Mouse (Mus musculus) monocyte, adult 2 months (primary cell): ENCODE results near the gene Ccdc97.

Experiments
- DNase-seq, 2 experiments: peaks; one replicate each; pipeline ENCODE4 v3.0.0; 2022; ENCODE audit warnings: low spot score in 2 of 2, low read depth in 1 of 2

The Ccdc97 gene

DNA sequence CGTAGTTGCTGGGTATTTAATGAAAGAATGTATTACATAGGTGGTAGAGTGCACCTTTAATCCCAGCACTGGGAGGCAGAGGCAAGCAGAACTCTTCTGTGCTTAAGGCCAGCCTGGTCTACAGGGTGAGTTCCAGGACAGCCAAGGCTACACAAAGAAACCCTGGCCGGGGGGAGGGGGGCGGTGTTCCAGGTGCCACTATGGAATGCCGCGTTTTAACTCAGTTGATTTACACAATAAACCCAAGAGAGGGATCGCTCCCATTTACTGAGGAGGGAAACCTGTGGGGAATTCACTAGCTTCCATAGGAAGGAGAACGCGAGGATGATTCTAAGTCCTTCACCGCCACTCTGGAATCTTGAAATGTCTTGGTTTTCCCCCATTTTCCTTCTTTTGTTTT is 49.3 kb downstream of the Ccdc97 start:
- DNase-seq = no peak

- no peak for DNase-seq
Measured at GRCm38 (mm10) chr7:25669158-25669557, 49.7 kb downstream of the Ccdc97 start.

DNA sequence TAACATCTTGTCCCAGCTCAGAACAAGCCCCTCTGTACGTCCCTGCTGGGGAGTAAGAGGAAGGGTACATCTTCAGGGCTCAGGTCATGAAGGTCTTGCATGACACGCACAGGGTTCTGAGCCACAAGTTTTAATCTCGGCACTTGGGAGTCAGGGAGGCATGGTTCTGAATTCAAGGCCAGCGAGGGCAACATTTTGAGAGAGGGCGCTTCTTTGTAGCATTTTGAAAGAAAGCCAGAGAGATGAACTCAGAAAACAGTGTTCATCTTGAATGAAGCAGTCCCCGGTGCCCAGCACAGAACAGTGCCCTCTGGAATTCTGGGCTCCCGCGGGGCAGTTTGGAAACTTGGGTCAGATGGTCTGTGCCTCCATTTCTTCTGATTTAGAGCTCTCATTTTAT is 52.5 kb downstream of the Ccdc97 start:
- DNase-seq = no peak
